Mouse (Mus musculus) adrenal gland, postnatal 25 days (tissue): ENCODE measurements around the gene Cyb561a3. TPM values are rescaled to one million over a fixed set of nuclear protein-coding genes. Genes with fewer than 3 reads are reported as not detected.
"Not testable (repeated sequence)": the region's sequence is repeated elsewhere in the genome, so short reads cannot be mapped to it uniquely, and the experiment has no call there.

Experiments
- DNase-seq: peaks from one replicate; pipeline ENCODE4 v3.0.0; 2021; ENCODE audit warnings: mixed read lengths
- long read RNA-seq: library from polyadenylated mRNA; stranded (forward); transcript quantifications from one replicate; pipeline ENCODE4 v2.0.0, GENCODE M21; 2021
- total RNA-seq: library from RNA; stranded (reverse); gene quantifications from 2 replicates; pipeline ENCODE4 v1.2.3, GENCODE M21; 2021

The Cyb561a3 gene
- total RNA-seq: 18.4 and 25.3 TPM in 2 replicates
- long read RNA-seq, transcript Cyb561a3-201 (7 exons, 1,474 nt): minor isoform, 10 of 63 reads
- long read RNA-seq, transcript Cyb561a3-209 (8 exons, 3,130 nt): major isoform, 16 of 63 reads
- long read RNA-seq, partial matches to known transcripts: 4 of 63 reads
- long read RNA-seq, other reads (novel, unspliced or antisense): 29 of 63 reads

DNA sequence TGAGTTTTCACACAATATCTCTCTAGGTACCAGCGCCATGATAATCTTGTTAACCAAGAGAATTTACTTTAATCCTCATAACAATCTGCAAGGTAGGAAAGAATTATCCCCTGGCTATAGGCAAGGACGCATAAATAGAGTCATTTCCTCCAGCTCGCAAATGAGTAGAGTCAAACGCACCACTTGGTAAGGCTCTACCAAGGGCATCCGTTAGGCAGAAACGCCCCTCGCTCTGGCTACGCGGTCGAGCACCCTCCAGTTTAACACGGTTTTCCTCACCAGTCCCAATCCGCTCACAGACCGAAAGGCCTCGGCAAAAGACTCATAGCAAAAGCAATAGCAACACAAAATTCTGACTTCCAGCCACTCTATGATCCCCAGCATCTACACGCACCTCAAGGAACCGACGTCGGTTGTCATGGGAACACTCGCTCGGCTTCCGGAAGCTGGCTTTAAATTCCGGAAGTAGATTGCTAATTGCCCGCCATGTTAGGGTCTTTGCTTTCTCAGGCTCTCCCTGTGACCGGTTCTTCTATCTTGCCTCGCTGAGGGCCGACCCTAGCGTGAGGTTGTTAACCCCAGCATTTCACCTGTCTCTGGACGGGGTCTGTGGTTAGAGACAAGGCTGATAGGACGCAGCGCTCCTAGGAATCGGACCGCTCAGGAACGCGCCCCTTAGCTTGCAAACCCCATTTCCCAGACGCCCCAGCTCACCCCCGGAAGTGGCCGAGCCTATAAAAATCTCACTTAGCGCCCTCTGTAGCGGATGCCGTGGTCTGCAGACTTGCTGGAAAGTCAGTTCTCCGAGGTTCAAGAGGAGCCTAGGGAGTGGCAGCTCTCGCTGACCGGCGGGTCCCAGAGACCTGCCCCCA lies at the start of gene Cyb561a3, which contains the start of gene Tmem138:
Cyb561a3 (plus strand) TSS at position 483 of the 872 bp plus-strand sequence.
Tmem138 (minus strand) TSS at position 673 of the 872 bp plus-strand sequence.
- peak; percentile 86 for DNase-seq

DNA sequence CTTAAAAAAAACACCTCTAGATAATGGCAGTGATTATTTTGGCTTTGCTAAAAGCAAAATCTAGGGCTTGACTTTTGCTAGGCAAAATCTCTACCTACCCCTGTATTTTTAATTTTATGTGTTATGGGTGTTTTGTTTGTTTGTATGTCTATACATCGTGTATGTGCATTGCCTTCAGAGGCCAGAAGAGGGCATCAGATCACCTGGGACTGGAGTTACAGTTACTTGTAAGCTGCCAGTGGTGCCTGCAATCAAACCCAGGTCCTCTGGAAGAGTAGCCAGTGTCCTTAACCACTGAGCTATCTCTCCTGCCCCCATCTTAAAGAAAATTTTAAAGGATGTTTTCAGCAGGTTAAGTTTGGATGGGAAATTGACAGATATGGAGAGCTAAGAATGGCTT lies 46.9 kb upstream of the Cyb561a3 start:
- no peak for DNase-seq

DNA sequence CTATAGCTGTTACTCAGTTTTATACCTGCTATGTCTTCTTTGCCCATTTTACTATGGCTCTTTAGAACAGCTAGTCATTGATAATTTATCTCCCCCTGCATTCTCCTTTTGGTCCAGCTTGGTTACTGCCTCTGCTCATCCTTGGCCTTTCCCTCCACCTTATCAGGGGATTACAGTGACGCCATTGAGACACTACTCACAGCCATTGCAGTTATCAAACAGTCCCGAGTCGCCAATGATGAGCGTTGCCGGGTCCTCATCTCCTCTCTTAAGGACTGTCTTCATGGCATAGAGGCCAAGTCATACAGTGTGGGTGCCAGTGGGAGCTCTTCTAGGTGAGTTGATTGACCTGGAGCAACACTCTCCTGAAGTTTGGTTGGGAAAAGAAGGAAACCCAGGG lies 37.5 kb upstream of the Cyb561a3 start:
- no peak for DNase-seq

DNA sequence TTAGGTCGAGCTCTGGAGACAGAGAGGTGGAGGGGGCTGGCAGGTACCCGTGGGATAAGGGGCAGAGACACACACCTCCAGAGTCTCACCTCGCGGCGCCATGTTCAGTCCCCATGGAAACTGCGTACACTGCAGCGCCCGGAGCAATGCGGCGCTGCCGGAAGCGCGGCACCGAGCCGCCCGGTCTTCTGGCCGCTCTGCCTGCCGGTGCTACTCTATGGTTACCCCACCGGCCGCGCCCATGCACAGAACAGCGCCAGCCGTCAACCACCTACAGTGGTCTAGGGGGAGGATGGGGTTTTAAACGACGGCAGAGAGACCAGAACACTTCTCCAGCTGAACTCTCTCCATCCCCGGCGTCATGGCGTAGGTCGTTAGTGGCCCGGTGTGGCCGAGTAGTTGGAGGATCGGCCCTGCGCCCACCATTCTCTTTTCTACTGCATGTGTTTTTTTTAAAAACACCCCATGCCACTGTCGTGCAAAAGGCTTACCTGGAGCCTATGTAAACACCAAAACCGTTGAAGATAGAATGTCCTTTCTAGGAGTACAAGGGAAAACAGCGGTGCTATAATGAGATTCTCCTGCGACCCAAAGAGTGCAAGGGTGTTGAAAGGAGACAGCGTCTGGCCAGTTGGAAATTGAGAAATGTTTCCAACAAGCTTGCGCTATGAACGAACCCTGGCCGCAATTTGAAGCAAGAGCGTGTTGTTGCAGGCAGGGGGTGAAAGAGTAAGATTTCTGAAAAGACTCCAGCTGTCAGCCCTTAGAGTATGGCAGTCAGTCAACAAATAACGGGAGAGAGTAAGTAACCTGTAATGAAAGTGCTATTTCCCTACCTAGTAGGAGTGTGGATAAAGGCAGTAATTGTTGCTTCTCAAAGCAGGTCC lies 21.1 kb upstream of the Cyb561a3 start, which contains the start of gene Tmem216:
Tmem216 (minus strand) TSS at position 615 of the 887 bp plus-strand sequence.
- DNase-seq: peak; percentile 83

DNA sequence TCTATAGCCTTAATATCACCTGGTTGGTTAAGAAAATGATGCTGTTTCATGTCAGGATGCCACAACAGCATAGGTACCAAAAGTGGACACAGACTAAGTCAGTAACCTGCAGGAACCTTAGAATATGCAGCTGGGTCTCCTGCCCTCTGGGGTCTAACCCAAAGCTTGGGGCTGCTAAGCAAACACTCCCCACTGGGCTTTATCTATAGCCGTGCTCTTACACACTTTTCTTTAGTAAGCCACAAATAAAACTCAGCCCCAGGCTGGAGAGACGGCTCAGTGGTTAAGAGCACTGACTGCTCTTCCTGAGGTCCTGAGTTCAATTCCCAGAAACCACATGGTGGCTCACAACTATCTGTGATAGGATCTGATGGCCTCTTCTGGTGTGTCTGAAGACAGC lies 20.0 kb upstream of the Cyb561a3 start:
- DNase-seq: no peak

DNA sequence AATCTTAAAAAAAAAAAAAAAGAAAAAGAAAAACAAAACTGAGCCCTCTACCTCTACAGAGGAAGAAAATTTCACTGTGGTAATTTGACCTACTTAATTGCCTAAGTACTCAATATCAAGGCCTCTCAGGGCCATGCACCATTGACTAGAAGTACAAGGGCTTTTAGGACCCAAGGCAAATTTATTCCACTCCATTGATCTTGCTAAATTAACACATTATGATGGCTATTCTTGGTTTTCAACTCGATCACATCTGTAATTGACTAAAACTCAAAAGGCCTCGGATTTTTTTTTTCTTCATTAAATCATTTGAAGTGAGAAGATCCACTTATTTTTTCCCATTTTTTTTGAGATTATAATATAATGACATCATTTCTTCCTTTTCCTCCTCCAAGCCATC lies 19.5 kb upstream of the Cyb561a3 start:
- DNase-seq: no peak

DNA sequence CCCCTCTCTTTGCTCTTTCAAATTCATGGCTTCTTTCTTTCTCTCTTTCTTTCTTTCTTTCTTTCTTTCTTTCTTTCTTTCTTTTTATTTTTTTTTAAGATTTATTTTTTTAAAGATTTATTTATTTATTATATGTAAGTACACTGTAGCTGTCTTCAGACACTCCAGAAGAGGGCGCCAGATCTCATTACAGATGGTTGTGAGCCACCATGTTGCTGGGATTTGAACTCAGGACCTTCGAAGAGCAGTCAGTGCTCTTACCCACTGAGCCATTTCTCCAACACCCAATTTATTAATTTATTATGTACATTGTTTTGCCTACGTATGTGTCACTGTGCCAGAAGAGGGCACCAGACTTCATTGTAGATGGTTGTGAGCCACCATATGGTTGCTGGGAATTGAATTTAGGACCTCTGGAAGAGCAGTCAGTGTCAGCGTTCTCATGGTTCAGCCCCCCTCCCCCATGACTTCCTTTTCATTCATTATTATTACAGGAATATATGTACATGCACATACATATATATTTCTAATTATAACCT lies 19.1 kb upstream of the Cyb561a3 start:
- DNase-seq: not testable (repeated sequence)

DNA sequence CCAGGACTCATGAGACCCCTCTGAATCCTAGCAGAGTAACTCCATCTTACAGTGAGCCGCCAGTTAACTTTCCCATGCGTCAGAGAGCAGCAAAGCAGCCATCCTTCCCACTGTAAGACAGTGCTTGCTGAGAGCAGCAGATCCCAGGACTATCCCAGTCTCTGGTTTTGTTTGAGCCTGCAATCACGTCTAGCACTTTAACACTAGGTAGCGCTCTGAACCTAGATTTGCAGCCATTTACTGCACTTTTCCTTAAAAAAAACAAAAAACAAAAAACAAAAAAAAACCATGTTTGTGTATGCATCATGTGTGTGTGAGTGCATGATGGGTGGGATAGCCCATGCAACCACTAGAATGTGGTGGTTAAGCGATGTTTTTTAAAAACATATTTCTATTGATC lies 16.9 kb upstream of the Cyb561a3 start:
- no peak for DNase-seq

DNA sequence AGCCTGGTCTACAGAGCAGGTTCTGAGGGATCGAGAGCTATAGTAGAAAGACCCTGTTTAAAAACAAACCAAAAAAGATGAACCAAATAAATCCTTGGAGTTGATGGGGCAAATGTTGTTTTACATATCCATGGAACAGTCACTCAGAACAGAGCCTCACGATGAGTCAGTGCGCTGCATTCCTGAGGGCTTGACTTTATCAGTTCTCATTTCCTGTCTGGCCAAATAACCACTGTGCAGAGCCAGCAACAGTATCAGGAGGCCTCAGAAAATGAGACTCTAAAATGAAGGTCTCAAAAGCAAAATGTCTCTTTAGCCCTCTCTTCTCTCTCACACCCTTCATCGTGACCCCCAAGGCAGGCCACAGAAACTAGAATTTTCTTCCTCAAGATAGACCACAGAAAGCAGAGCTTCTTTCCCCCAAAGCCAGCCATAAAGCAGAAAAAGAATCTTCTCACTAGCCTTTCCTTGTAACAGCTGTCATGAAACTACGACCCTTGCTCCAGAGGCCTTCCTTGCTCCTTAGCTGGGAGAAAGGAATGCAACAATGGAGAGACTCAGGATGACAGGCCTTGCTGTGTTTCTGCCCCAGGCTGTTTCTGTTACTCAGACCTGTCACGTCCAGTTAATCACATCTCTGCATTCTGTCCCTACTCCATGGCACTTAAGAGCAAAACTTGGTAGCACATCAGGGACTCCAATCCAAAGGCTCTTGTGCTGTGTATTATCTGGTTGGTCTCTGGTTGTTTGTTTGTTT lies 15.2 kb upstream of the Cyb561a3 start:
- peak; percentile 28 for DNase-seq

DNA sequence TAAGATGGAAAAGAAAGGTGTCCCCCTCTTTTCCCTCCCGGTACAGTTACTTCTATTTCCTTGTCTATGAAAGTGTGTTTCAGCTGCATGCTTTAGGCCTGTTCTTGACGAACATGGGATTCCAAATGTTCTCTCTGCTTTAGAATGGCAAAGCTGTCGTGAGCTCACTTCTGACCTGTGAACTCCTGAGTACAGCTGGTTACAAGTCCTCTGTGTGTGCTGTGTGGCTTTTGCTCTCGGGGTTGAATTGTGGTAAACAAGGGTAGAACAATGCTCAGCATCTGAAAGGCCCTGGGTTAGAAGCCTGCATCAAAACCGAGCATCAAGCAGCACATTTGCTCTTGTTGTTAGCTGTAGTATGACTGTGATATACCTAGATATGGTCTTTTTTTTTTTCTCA lies 14.6 kb upstream of the Cyb561a3 start:
- DNase-seq: no peak

DNA sequence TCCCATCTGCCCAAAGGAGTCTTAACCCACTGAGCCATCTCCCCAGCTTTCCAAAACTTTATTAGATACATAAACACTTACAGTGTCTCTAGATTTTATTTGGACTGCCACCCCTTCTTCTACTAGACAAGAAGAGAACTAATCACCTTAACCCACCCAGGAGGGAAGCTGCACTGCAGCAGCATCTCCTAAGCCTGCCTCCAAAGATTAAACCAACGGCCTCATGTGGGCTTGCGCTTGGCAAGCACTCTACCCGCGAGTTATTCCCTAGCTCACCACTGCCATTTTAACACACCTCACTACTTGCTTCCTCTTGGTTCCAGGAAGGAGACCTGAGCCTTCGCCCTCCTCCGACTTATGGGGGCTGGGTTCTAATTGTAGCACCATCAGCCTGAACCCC lies 12.7 kb upstream of the Cyb561a3 start:
- no peak for DNase-seq

DNA sequence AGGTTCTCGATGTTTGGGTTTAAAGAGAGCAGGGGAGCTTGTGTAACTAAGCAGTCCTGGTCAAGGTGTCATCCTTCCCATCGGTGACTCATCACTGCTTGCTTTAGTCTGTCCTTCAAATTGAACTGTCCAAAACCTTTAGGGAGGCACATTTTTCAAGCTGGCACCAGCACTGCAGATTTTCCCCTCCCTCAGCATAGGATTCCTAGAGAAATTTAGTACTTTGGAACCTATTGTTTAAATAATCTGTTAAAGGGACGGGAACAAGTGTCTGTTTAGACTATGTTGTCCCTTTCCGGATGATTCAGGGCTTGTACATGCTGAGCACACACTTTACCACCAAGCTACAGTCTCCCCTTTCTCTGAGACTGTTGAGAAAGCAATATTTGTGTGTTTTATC lies 11.8 kb upstream of the Cyb561a3 start:
- no peak for DNase-seq

DNA sequence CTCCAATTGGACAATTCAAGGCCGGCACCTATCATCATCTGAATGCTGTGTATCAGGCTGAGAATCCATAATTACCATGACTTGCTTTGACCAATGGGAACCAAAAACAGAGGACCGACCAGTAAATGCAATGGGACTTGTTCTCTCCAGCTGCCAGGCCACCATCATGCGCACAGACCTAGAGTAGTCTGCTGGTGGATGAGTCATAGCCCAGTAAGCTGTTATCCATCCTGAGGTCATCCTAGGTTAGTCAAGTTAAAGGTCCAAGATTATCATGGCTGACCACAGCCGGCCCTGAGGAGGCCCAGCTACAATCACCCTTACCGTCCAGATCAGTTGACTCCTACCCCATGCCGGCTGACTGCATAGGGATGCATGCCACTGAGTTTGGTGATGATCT lies 7.3 kb upstream of the Cyb561a3 start:
- no peak for DNase-seq

DNA sequence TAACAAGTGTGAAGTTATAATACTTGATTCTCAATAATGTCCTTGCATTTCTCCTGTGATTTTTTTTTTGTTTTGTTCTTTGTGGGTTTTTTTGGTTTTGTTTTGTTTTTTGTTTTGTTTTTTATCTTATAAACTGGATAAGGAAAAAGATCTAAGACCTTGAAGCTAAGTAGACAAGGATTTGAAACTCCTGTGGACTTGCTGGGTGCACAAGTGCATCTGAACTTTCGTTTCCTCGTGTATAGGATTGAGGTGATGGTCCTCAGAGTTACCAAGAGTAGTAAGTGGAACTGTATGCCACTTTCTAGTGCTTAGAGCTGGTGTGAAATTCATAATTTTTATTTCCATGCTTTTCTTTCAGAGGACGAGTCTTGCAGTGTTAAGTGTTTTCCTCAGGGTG lies 3.1 kb downstream of the Cyb561a3 start:
- DNase-seq: no peak

DNA sequence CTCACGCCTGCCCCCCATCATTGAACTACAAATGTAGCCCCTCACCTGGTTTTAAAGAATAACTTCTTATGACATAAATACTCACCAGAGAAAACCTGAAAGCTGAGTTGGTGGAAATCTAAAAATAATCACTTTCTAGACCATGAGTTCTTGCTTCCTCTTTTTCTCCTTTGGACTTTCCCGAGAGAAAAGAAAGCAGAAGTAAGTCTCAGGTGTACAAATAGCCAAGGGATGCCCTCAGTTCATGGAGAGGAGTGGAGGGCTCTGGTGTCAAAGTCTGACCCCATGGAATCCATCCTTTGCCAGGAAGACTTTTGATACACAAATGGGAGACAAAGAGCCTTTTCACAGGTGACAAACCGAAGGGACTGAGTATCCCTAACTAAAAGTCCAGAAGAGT lies 3.8 kb downstream of the Cyb561a3 start:
- no peak for DNase-seq

DNA sequence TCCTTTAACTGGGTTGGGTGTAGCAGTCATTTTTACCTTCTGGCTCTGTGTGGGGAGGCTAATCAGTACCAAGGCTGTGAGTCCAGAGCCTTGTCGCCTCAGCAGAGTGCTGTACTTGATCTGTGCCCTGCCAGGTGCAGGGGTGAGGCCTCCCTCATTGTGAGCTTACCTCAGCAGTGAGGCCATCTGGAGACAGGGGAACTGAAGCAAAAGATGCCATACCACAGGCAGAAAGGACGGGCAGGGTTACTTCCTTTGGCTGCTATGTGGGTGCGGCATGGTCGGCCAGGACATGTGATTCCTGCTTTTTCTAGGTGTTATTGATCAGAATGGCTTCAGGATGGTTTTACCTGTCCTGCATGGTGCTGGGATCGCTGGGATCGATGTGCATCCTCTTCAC lies 5.0 kb downstream of the Cyb561a3 start:
- DNase-seq: no peak

DNA sequence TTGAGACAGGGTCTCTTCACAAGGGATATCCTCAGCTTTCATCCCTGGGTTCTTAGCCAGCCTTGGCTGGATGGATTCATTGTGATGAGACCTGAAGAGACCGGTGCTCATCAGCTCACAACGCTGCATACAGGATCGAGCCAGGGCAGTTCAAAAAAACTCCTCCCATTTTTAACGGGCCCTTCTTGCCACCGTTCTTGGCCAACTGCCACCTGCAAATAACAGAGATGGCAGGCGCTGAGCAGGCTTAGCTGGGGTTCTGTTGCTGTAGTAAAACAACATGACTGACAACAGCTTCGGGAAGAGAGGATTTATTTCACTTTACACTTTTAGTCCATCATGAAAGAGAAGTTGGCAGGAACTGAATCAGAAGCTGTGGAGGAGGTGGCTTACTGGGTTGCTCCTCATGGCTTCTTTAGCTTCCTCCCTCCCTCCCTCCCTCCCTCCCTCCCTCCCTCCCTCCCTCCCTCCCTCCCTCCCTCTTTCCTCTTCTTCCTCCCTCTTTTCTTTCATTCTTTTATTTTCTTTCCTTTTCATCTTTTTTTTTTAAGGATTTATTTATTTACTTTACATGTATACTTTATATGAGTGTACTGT lies 6.7 kb downstream of the Cyb561a3 start:
- no peak for DNase-seq

DNA sequence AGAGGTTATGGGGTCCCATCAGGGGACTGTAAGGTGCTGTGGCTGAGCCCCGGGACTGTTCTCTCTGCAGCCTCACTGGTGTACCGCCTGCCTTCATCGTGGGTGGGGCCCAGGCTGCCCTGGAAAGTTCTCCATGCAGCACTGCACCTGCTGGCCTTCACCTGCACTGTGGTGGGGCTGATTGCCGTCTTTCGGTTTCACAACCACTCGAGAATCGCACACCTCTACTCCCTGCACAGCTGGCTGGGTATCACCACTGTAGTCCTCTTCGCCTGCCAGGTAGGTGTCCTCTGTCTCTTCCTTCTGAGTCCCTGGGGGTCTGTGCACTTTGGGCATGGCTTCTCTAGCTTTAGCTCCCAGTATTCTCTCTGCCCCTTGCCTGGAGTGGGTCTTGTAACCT lies 8.1 kb downstream of the Cyb561a3 start:
- no peak for DNase-seq

DNA sequence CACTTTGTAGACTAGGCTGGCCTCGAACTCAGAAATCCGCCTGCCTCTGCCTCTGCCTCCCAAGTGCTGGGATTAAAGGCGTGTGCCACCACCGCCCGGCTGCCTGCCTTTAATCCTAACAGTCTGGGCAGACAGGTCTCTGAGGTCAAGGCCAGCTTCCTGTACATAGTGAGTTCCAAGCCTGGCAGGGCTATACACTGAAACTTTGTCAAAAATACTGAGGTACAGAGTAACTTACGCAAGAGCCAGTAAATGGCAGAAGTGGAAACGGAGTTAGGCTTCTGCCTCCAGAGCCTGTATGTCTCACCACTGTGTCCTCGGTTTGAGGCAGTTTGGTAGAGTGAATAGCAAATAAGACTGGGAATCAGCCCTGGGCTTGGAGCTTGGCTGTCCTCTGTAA lies 10.3 kb downstream of the Cyb561a3 start:
- DNase-seq: no peak

DNA sequence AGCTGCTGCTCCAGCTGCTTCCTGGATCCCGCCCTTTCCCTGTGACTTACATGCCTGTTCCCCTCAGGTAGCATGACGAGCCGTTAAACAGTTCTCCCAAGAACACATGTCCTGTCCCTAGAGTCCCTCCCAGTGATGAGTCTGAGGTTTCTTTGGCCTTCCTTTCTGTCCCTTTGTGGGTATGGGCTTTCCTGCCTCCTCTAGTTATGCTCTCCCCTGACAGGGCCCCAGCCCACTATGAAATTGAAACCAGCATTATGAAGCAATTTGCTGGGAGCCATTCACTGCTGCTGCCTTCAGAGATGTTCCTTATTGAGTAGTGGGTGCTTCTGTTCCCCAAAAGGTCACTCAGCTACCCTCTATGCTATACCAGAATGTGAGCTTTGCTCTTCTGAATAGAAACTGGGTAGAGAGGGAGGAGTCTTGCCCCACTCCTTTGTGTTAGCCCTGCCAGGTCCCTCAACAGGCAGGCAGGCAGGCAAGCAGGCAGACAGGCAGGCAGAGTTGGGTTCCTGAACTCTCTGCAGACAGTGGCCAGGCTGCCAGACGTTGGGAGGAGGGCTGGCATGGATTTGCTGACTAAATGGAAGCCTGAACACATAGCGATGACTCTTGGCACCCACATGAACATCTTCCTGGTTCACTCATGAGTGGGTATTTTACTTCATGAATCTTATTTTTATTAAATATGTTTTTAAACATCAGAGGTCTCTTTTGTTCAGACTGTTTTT lies 12.3 kb downstream of the Cyb561a3 start:
- no peak for DNase-seq

DNA sequence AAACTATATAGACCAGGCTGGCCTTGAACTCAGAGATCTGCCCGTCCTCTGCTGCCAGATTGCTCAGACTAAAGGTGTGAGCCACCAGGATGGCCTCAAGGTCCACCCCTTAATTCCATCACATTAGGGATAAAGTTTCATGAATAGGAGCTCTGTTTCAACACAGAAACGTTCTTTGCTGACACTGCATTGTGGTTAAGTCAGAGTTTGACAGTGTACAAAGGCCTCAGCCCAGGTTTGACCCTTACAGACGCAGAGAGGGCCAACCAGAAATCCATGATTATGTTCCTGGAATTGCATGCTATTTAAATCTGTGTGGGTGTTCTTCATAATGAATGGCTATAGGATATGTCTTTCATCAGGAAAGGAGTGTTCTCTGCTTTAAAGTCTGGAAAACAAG lies 13.3 kb downstream of the Cyb561a3 start:
- DNase-seq: no peak
